Mouse (Mus musculus) limb, embryonic 13.5 days (tissue): Measurements from ENCODE around the gene Ppargc1a. TPM values are rescaled to one million over a fixed set of nuclear protein-coding genes. Genes with fewer than 3 reads are reported as not detected.

Source experiments
- ATAC-seq: fragments of 200-750 bp; cut with Nextera tagmentation; 2 replicates; pipeline ENCODE4 v1.8.0; 2017; ENCODE audit warnings: low read depth, moderate number of reproducible peaks, moderate TSS enrichment; ENCODE audit not compliant: low FRiP score
- H3K27ac ChIP-seq: fragments of 300-500 bp; sonication (generic); 2 replicates; pipeline ENCODE4 v1.5.1; 2015; ENCODE audit warnings: inconsistent platforms, mild to moderate bottlenecking, moderate library complexity
- H3K27me3 ChIP-seq: fragments of 300-500 bp; sonication (generic); 2 replicates; pipeline ENCODE4 v1.6.1; 2015; ENCODE audit warnings: mild to moderate bottlenecking, inconsistent platforms
- H3K36me3 ChIP-seq: fragments of 300-500 bp; sonication (generic); 2 replicates; pipeline ENCODE4 v1.6.1; 2015; ENCODE audit warnings: inconsistent platforms, mild to moderate bottlenecking, moderate library complexity
- H3K4me1 ChIP-seq: fragments of 300-500 bp; sonication (generic); 2 replicates; pipeline ENCODE4 v1.6.1; 2015; ENCODE audit warnings: inconsistent platforms
- H3K4me2 ChIP-seq: fragments of 300-500 bp; sonication (generic); replicated peaks from 2 replicates; pipeline ENCODE4 v1.6.1; 2015; ENCODE audit warnings: inconsistent platforms, mild to moderate bottlenecking, moderate library complexity
- H3K4me3 ChIP-seq: fragments of 300-500 bp; sonication (generic); 2 replicates; pipeline ENCODE4 v1.5.1; 2015; ENCODE audit warnings: moderate library complexity, mild to moderate bottlenecking, inconsistent platforms
- H3K9ac ChIP-seq: fragments of 300-500 bp; sonication (generic); 2 replicates; pipeline ENCODE4 v1.6.1; 2015; ENCODE audit warnings: mild to moderate bottlenecking, inconsistent platforms
- H3K9me3 ChIP-seq: fragments of 300-500 bp; sonication (generic); 2 replicates; pipeline ENCODE4 v1.6.1; 2016; ENCODE audit warnings: inconsistent platforms
- WGBS: fragments of 180-500 bp; shearing (Covaris S2); methylation state at CpG from one replicate; pipeline ENCODE4 v1.1.7; 2015; 5-methylcytosine and 5-hydroxymethylcytosine counted together
- polyA plus RNA-seq: library from polyadenylated mRNA; unstranded; fragments of >200 nt; fragmentation: Nextera tagmentation; extraction: Ambion mirVana; gene quantifications from 2 replicates; pipeline ENCODE4 v1.2.1, GENCODE M21; 2015

The Ppargc1a gene
- polyA plus RNA-seq, 1 experiment from 2014 or later = 2.6 TPM

DNA sequence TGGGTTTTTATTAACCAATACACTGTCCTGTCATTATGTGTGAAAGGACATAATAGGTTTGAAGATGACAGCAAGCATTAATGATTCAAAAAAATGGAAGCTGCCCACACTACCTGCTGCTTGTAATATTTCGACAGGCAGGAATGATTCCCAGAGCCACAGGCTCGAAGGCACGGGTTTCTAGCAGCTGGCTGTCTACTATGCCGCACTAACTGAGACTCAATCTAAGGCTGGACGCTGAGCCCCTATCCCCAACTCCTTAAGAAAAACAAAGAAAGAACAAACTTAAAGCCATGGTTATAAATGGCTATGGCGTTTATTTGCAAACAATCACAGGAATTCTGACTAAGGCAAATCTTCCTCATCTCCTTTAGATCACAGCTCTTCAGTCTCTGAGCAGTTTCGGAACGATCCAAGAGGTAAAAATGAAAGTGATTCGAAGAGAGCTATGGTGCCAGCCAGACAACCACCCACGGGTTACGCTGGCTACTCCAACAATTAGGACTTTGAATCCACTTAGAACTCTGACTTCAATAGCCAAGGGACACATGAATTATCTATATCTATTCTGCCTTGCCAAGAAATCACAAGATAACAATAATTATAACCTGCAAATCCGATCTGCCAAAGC lies 15.6 kb downstream of the Ppargc1a start:
- H3K4me3 ChIP-seq = peak overlapping the region; percentile 61
- H3K9me3 ChIP-seq = no peaks in the 10 kb centered on the region
- WGBS = 17% methylated on average over 12 of the region's 12 CpGs
- peak overlapping the region; percentile 73; the same call in 1 of the 2 replicates for H3K27ac ChIP-seq
- 0 out of 2 replicates have a peak, but pooled peaks cover 5% of the 10 kb centered on the region for H3K27me3 ChIP-seq
- H3K4me2 ChIP-seq = peak overlapping the region; percentile 71
- peak overlapping the region; percentile 67 for H3K9ac ChIP-seq
- no peaks in the 10 kb centered on the region for H3K36me3 ChIP-seq
- ATAC-seq = no peak
- H3K4me1 ChIP-seq = peaks cover 16% of the 10 kb centered on the region

DNA sequence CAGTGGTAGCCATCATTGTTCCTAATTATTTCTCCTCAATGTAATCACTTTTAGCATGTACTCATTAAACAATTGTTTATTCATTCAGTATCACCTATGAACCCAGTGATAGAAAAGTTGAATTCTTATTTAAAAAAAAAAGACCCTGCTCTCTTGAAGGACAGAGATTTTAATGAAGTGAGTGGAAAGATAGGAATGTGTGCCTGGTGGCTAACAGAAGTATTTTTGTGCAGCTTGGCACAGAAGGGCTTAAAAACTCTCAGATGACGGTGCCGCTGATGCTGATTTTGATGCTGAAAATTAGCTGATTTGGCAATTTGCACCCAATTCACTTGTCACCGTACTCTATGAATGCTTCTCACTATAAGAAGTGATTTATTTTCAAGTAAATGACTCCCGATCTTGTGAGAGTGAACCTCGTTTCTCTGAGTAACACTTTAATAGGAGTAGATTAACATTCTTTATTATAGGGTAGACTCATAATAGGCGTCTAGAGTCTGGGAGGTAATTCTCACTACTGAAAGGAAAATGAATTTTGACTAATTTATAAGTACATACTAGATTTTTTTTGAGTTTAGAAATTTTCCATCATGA lies 20.0 kb downstream of the Ppargc1a start:
- no peaks in the 10 kb centered on the region for H3K36me3 ChIP-seq
- no peak overlapping the region for H3K27ac ChIP-seq
- no peak for ATAC-seq
- no peak overlapping the region for H3K9ac ChIP-seq
- peaks cover 10% of the 10 kb centered on the region; the same call in 1 of the 2 replicates for H3K4me1 ChIP-seq
- H3K4me3 ChIP-seq = no peak overlapping the region
- H3K9me3 ChIP-seq = no peaks in the 10 kb centered on the region
- H3K4me2 ChIP-seq = no peak overlapping the region
- H3K27me3 ChIP-seq = peaks cover 8% of the 10 kb centered on the region; the same call in 1 of the 2 replicates
- WGBS = 40% methylated on average over 6 of the region's 6 CpGs

- Histone ChIP-seq H3K9ac (no peak overlapping the region), H3K9me3 (no peaks in the 10 kb centered on the region), H3K4me2 (no peak overlapping the region), H3K36me3 (no peaks in the 10 kb centered on the region), H3K4me1 (peaks cover 7% of the 10 kb centered on the region; the same call in 1 of the 2 replicates), H3K27ac (no peak overlapping the region), H3K27me3 (peaks cover 8% of the 10 kb centered on the region; the same call in 1 of the 2 replicates), H3K4me3 (no peak overlapping the region)
- 82% methylated on average over 3 of the region's 3 CpGs for WGBS
- ATAC-seq = no peak
Observed at GRCm38 (mm10) chr5:51546817-51547216, 20.7 kb downstream of the Ppargc1a start.

GRCm38 (mm10) chr5:51545133-51546049 lies 22.1 kb downstream of the Ppargc1a start:
- no peaks in the 10 kb centered on the region for H3K36me3 ChIP-seq
- no peaks in the 10 kb centered on the region for H3K9me3 ChIP-seq
- ATAC-seq = no peak
- H3K4me2 ChIP-seq = no peak overlapping the region
- H3K4me3 ChIP-seq = no peak overlapping the region
- peaks cover 5% of the 10 kb centered on the region; the same call in 1 of the 2 replicates for H3K4me1 ChIP-seq
- H3K27ac ChIP-seq = no peak overlapping the region
- 72% methylated on average over 7 of the region's 7 CpGs for WGBS
- peaks cover 8% of the 10 kb centered on the region; the same call in 1 of the 2 replicates for H3K27me3 ChIP-seq
- H3K9ac ChIP-seq = no peak overlapping the region

GRCm38 (mm10) chr5:51544141-51544735 lies 23.3 kb downstream of the Ppargc1a start:
- Histone ChIP-seq H3K27ac (no peak overlapping the region), H3K9ac (no peak overlapping the region), H3K4me3 (no peak overlapping the region), H3K27me3 (peaks cover 8% of the 10 kb centered on the region; the same call in 1 of the 2 replicates), H3K9me3 (no peaks in the 10 kb centered on the region), H3K4me2 (no peak overlapping the region), H3K4me1 (peaks cover 5% of the 10 kb centered on the region; the same call in 1 of the 2 replicates), H3K36me3 (no peaks in the 10 kb centered on the region)
- WGBS = 58% methylated on average over 8 of the region's 8 CpGs
- ATAC-seq = no peak

DNA sequence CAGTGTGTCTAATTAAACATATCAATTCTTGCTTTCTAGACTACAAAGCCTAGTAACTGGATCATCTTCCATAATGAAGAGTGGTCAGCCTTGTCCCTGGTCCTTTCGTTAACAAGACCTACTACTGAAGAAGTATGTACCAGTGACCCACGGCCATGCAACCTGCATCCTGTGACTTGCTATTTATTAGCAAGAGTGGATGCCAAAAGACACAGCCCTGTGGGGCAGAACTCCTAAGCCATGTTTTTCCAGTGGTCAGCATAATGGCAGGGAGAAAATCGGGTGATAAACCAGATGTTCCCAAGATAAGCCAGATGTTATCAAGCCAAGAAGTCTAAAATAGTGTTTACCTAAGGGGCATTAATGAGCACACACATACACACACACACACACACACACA lies 26.0 kb downstream of the Ppargc1a start:
- Histone ChIP-seq H3K4me3 (no peak overlapping the region), H3K9me3 (no peaks in the 10 kb centered on the region), H3K27me3 (peaks cover 3% of the 10 kb centered on the region; the same call in 1 of the 2 replicates), H3K9ac (no peak overlapping the region), H3K4me2 (no peak overlapping the region), H3K36me3 (no peaks in the 10 kb centered on the region), H3K27ac (no peak overlapping the region), H3K4me1 (peaks cover 5% of the 10 kb centered on the region; the same call in 1 of the 2 replicates)
- no peak for ATAC-seq
- WGBS = 83% methylated on average over 3 of the region's 3 CpGs

DNA sequence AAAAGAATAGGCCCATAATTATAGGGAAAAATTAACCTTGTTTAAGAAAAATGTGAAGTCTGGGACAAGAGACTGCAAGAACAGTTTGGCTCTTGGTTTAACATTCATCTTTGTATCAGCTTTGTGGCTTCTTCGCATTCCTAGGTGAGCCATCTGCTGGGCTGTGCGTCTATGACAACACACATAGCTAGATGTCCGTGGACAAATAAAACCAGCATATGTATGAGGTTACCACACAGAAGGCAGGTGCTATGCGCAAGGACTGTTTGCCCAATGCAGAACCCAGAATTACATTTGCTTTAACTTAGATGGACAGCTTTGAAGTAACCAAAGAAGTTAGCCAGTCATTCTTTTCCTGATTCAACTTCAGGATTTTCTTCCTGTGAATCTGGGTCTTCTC lies 26.7 kb downstream of the Ppargc1a start:
- Histone ChIP-seq H3K27ac (no peak overlapping the region), H3K4me2 (no peak overlapping the region), H3K9me3 (no peaks in the 10 kb centered on the region), H3K36me3 (no peaks in the 10 kb centered on the region), H3K27me3 (peaks cover 3% of the 10 kb centered on the region; the same call in 1 of the 2 replicates), H3K4me3 (no peak overlapping the region), H3K4me1 (peaks cover 5% of the 10 kb centered on the region; the same call in 1 of the 2 replicates), H3K9ac (no peak overlapping the region)
- WGBS = 77% methylated on average over 4 of the region's 4 CpGs
- ATAC-seq = no peak

GRCm38 (mm10) chr5:51539563-51539962 lies 28.0 kb downstream of the Ppargc1a start:
- no peak overlapping the region for H3K4me3 ChIP-seq
- H3K27ac ChIP-seq = no peak overlapping the region
- H3K9ac ChIP-seq = no peak overlapping the region
- H3K9me3 ChIP-seq = no peaks in the 10 kb centered on the region
- H3K4me2 ChIP-seq = no peak overlapping the region
- H3K4me1 ChIP-seq = no peaks in the 10 kb centered on the region; the same call in 1 of the 2 replicates
- H3K36me3 ChIP-seq = no peaks in the 10 kb centered on the region
- ATAC-seq = no peak
- H3K27me3 ChIP-seq = no peaks in the 10 kb centered on the region; the same call in 1 of the 2 replicates

DNA sequence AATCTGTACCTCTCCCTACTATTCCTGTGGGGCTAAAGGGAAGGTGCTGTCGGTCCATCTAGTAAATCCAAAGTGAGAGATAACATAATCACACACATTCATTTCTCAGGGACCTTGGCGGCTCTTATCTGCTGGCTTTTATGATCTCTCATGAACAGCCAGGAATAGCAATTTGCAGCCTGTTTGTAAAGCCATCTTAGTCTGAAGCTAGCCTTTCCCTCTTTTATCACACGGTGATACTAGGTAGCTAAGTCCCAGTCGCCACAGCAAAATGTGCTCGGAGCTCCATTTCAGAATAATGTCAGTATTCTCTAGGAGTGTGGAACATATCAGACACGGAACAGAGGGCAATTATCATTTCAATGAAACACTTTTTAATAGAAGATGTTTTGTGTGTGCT lies 29.2 kb downstream of the Ppargc1a start:
- no peak for ATAC-seq
- Histone ChIP-seq H3K36me3 (no peaks in the 10 kb centered on the region), H3K4me1 (no peaks in the 10 kb centered on the region), H3K27me3 (no peaks in the 10 kb centered on the region; the same call in 1 of the 2 replicates), H3K9me3 (no peaks in the 10 kb centered on the region), H3K4me2 (no peak overlapping the region), H3K27ac (no peak overlapping the region), H3K9ac (no peak overlapping the region), H3K4me3 (no peak overlapping the region)
- WGBS = 74% methylated on average over 6 of the region's 6 CpGs

GRCm38 (mm10) chr5:51537646-51538030 lies 29.9 kb downstream of the Ppargc1a start:
- no peak for ATAC-seq
- H3K27me3 ChIP-seq = no peaks in the 10 kb centered on the region; the same call in 1 of the 2 replicates
- no peak overlapping the region for H3K4me3 ChIP-seq
- H3K9me3 ChIP-seq = no peaks in the 10 kb centered on the region
- H3K27ac ChIP-seq = no peak overlapping the region
- no peaks in the 10 kb centered on the region for H3K4me1 ChIP-seq
- H3K36me3 ChIP-seq = no peaks in the 10 kb centered on the region
- no peak overlapping the region for H3K9ac ChIP-seq
- H3K4me2 ChIP-seq = no peak overlapping the region

GRCm38 (mm10) chr5:51537009-51537645 lies 30.4 kb downstream of the Ppargc1a start:
- no peak for ATAC-seq
- no peaks in the 10 kb centered on the region for H3K9me3 ChIP-seq
- no peak overlapping the region for H3K27ac ChIP-seq
- no peaks in the 10 kb centered on the region for H3K36me3 ChIP-seq
- no peaks in the 10 kb centered on the region for H3K4me1 ChIP-seq
- H3K9ac ChIP-seq = no peak overlapping the region
- no peak overlapping the region for H3K4me3 ChIP-seq
- H3K4me2 ChIP-seq = no peak overlapping the region
- 68% methylated on average over 7 of the region's 7 CpGs for WGBS
- no peaks in the 10 kb centered on the region; the same call in 1 of the 2 replicates for H3K27me3 ChIP-seq
